Mouse (Mus musculus) thymus, postnatal 14 days (tissue): ENCODE measurements around the gene Tmem136.
"Not testable (repeated sequence)": the region's sequence is repeated elsewhere in the genome, so short reads cannot be mapped to it uniquely, and the experiment has no call there.

ENCODE experiments used
- DNase-seq: peaks from one replicate; pipeline ENCODE4 v3.0.0; 2021

Tmem136 gene

DNA sequence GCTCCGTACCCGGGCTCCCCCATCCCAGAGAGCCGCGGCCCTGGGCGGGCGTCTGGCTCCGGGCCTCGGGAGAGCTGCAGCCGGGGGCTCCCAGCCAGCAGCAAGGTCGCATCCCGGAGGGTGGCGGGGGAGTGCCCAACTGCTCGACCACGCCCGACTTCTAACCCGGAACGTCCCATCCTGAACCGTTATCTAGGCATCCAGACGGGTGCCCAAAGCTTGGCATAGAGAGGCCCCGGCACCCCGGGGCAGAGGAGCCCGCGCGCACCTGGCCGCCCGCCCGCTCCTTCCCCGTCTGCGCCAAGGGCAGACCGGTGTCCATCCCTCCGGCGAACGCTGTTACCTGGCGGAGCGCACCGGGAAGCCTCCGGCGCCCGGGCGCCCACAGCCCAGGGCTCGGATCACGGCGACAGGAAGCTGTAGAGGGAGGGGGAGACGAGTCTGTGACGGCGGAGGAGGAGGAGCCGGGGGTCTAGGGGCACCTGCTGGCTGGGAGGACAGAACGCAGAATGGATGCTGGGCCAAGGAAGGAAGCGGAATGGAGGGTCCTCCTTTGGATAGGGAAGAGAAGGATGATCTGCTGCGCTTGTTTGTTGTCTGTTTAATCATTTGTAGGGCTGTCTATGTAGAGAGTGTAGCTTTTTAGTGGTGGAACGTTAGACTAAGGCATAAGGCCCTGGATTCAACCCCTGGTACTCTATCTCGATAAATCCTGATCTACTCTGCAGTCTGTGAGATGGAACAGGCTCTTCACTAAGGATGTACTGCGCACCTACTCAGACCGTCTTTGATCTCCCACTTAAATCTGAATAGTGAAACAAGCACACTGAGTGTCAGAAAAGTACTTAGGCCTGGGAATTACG, at the start of gene Tmem136:
Gene Tmem136 (minus strand): TSS at position 437 of the 863 bp plus-strand sequence.
- peak; percentile 26 for DNase-seq

DNA sequence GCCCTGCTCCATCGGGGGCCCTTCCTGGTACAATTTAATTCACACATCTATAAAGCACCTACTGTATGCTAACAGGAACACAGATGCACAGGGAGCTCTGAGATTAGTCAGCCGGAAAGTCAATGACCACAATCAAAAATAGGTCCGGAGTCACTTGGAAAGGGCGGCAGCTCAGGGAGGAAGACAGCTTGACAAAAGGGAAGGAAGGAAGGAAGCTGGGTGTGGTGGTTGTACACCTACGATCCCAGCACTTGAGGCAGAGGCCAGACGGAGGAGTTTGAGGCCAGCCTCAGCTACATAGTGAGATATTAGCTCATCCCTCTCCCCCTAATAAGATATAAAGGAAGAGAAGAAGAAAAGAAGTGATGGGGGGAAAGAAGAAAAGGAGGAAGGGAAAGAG, 39.6 kb upstream of the Tmem136 start:
- no peak for DNase-seq

DNA sequence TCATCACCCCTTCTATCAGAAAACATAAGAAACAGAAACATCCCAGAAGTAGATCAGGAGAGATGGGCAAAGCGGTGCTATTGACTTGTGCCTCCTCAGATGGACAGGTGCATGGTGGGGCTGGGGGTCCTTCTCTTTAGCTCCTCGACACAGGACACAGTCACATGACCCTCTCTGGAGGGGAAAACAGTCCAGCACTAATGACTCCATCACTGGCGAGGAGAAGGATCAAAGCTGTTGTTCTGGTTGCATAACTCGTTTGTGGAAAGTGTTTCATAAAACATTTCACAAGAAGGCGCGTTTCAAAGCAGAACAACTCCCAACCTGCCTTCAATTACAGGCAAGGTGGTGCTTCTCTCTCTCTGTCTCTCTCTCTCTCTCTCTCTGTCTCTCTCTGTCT, 35.4 kb upstream of the Tmem136 start:
- DNase-seq: no peak

DNA sequence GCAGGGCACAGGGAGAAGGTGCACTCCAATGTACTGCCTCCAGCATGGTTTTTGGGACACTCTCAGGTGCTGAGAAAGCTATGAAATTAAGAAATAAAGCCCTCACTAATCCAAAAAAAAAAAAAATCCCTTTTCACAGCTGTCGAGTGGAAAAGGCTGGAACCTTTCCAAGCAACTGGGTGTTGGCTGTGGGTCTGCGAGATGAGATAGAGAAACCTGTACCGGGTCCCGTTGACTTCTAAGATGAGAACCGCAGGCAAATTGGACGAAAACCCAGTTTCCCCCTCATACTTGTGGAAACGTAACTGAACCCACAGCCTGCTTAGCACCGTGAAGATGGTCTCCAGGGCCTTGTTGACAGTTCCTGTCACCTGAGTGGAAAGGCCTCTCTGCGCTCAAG, 34.6 kb upstream of the Tmem136 start:
- DNase-seq: no peak

DNA sequence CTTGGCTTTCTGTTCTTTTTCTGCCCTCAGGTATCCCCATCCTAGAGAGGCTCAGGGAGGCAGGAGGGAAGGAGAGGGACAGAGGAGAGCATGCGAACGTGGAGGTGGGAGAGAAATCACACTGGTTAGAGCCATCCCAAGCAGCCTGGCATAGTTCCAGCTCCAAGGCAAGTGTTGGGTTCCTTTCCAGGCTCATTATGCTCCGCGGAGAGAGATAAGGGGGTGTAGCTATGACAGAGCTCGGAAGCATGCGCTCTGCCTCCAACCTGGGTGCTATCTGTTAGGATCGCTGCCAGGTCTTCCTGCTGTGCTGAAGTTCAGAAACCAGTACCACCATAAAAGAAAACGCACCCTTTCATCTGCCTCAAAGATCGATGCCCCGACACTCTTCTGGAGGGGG, 33.7 kb upstream of the Tmem136 start:
- DNase-seq: no peak

DNA sequence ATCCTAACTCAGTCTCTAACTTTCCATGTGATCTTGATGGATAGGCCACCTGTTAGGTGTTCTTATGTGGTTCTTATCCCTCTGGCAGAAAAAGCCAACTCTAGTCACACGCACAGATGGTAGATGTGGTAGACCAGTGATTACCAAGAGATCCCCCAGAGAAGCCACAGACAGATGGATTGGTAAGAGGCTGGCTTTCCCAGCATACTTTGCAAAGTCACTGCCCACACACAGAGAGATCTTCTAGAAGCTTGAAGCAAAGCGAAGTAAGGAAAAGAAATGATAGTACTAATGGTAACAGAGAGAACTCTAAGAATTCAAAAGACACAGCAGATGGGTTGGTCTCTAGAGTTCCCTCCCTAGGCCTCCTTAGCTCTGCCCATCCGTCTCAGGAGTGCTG, 33.1 kb upstream of the Tmem136 start:
- DNase-seq: no peak

DNA sequence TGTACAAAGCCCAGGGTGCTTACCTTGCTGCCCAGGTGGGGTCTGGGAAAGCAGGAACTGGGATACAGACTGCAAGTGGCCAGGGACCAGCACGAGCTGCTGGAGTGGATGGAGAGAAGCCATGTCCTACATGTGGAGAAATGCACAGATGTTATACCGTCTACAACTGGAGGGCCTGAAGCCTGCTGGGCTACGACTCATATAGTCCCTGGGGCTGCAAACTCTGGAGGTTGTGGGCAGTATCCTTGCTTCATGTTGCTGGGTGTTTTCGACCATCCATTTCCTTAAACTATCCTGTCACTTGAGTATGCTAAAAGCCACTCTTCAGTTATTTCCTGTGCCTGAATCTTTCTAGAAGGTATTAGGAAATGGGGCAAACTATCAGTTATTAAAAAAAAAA, 28.8 kb upstream of the Tmem136 start:
- DNase-seq: no peak

DNA sequence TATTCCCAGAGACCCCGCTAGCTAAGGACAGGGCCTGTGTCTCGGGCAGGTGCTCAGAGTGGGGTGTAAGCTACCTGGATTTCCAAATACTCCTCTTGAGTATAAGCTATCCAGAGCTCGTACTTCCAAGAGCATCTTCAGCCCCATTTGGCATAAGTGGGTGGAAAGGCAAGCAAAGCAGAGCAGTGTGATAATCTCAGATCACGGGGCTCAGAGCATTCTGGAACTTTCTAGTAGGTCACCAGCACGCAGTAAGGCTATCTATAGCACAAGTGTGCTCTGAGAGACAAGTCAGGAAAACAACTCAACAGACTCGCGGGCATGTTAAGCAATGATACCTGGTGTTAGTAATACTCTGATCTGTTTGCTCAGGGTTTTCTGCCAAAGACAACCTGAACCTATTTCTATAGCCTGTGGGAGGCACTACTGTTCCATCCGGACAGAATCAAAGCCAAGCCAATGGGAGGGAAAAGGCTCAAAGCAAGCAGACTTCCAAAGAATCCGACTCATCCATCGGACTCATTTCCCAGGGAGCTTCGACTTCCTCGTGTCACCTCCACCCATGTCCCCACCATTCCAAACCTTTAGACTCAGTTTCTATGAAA, 27.9 kb upstream of the Tmem136 start:
- DNase-seq: no peak

DNA sequence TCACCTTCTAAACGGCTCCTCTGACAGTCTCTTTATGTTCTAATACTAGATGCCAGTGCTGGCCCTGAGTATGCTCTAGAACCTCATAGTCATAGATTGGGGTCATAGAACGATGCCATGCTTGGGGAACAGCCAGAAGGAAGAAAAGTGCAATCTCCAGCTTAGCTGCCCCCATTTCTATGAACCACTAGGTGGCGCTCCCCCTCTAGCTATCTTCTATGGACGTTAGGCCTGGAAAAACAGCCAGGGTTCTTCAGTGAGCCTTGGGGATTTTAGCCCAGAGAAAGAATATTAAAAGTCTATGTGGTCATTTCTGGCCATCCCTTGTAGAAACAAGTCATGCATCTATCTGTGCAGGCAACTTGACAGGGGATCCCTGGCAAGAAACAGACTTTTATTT, 25.5 kb upstream of the Tmem136 start:
- peak; percentile 41 for DNase-seq

DNA sequence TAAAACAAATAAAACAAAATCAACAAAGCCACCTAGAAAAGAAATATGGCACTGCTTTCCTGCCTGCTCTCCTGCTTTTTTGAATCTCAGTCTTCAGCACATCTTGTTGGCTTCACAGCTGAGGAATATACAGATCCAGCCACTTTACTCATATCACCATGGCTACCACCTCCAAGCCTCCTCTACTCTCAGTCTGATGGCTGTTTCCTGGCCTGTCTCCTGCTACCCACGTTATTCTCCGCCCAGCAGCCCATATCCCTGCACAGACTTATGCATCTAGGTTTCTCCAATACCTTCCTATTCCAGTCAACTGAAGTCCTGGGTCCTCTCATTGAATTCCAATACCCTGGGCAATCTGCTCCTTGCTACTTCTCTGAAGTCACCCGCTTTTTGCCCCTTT, 17.2 kb upstream of the Tmem136 start:
- DNase-seq: no peak

DNA sequence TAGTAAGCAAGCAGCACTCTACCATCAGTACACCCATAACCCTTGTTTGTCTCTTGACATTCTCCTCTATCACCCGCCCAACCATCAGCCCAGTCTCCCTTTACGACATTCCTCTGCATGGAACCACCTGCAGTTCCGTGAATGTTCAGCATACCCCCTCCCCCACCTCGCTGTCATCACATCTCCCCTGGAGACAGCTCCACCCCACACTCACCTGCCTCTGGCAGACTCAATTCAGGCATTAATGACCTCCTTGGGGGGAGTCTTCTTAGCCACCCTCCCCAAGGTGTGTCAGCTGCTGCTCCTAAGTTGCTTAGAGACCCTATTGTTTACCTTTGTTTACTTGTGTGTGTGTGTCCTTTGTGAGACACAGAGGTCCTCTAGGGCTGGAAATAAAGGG, 16.0 kb upstream of the Tmem136 start:
- DNase-seq: no peak

DNA sequence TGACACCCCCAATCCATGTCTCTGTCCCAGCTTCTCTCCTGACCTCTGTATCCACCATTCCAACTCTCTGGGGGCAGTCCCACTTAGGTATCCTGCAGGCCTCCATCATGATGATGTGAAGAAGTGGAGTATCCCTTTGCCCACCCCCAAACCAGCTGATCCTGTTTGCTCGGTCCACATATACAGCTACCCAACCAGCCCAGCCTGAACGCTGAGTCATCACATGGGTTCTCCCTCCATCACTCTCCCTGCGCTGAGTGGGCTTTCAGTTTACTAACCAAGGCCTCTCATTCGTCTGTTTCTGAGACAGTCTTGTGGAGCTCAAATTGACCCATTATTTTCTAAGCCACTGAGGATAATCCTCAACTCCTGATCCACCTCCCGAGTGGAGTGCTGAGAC, 15.6 kb upstream of the Tmem136 start:
- no peak for DNase-seq

DNA sequence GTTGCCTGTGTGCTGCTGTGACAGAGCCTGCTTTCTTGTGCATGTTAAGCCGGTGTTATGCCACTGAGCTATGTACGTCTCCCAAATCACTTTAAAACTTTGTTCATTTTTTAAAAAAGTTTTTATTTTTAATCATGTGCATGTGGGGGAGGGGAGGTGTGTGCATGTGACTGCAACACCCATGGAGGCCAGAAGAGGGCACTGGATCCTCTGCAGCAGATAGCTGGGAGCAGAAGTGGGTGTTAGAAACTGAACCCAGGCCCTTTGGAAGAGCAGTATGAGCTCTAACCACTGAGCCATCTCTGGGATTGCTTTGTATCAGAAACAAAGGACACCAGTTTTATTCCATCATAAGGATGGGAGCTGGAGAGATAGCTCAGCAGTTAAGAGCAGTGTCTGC, 14.3 kb upstream of the Tmem136 start:
- no peak for DNase-seq

DNA sequence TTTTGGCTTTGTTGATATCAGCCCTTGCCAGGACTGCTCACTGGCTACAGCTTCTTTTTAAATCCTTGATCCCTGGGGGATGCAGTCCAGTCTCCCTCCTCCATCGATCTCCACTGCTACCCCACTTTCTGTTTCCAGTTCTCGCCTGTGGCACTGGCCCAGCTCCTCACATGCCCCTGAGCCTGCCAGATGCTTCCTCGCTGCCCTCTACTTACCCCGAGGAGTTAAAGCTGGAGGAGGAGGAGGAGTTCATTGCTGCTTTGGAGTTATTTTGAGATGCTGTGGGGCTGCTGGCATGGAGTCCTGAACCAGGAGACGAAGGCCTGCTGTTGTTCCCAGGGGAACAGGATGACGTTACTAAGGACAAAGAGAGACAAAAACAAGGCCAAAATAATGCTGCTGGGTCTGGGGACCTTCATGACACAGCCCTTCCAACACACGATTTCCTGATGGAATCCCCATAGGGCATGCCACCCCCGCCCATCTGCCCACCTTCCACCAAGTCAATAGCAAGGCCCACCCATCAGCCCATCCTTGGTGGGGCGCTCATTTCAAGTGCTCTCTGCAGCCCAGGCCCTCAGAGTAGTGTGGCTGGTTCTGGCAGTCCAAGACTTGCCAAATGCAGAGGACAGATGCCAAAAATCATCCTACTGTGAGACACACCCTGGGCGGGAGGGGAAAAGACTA, 10.9 kb upstream of the Tmem136 start:
- no peak for DNase-seq

DNA sequence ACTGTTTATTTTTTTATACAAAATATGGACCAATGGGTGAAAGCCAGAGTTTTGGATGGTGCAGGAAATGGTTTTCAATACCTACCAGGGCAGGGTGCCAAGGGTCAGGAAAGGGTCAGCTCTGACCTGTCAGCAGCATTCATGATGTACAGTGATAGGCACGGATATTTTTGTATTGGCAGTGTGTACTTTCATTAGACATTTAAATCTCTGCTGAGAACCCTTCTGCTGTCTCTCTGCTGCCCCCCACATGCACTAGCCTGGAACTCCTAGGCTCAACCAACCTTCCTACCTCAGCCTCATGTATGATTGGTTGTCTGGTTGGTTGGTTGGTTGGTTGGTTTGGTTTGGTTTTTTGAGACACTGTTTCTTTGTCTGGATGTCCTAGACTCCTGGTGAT, 6.0 kb upstream of the Tmem136 start:
- DNase-seq: no peak

DNA sequence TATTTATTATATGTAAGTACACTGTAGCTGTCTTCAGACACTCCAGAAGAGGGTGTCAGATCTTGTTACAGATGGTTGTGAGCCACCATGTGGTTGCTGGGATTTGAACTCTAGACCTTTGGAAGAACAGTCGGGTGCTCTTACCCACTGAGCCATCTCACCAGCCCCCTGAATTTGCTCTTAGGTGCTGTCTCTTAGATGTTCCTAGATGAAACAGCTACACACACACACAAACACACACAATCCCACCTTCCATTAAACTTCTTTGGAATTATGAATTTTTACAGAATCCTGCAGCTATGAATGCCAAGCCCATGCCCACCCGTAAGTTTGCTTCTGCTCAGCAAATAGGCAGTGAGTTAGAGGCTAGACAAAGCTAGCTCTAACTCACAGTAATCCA, 5.6 kb upstream of the Tmem136 start:
- not testable (repeated sequence) for DNase-seq

DNA sequence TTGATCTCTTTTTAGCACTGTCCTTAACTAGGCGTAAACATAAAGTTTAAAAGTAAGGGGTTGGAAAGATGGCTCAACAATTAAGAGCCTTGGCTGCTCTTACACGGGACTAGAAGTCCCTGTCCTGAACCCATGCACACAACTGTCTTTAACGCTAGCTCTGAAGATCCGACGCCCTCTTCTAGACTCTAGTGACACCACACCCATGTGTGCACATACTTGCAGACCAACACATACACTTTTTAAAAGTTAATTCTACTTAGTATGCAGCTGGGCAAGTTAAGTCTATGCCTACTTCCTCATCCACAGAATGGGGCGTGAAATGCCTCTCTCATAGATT, 597 bp upstream of the Tmem136 start:
- DNase-seq: no peak

DNA sequence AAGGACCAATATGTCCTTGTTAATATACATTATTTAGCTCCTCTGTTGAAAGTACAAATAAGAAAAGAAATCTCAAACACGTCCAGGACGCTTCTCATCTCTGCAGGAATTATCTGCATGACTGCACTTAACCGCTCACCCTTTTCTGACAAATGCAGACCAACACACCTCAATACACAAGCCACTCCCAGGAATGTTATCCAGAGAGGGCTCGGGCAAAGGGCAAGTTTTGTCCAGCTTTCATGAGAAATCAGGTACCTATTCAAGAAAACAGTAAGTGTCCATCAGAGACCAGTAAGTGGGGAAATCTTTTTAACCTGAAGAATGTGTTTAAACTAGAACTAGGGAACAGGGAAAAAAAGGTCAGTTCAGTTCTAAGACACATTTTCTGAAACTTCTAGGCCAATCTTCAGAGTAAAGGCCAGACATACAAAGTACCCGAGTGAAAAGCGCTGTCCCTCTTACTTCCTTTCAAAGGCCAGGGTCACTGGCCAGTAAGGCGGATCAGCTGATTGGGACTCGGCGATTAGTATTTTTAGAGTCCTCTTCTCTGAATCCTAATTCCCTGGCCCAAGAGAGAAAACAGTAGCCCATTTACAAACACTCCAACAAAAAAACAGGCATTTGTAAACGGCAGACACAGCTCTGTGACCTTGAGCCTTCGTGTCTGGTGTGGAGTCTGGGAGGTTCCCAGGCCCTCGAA, 788 bp downstream of the Tmem136 start:
- DNase-seq: no peak

DNA sequence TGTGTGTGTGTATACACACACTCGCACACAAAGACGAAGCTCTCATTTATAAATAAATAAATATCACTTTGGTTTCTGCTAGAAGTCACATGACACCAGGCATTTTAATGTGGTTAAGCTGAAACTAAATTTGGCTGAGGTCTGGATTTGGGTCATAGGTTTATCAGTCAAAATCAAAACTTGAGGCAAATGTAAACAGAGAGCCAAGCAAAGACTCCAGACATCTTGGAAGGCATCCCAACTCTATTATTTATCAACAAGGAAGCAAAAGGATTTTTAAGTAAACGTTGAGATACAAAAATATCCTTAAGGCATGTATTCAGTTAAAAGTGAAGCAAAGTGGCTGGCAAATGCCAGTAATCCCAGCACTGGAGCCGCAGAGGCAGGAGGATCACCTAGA, 1.5 kb downstream of the Tmem136 start:
- no peak for DNase-seq

DNA sequence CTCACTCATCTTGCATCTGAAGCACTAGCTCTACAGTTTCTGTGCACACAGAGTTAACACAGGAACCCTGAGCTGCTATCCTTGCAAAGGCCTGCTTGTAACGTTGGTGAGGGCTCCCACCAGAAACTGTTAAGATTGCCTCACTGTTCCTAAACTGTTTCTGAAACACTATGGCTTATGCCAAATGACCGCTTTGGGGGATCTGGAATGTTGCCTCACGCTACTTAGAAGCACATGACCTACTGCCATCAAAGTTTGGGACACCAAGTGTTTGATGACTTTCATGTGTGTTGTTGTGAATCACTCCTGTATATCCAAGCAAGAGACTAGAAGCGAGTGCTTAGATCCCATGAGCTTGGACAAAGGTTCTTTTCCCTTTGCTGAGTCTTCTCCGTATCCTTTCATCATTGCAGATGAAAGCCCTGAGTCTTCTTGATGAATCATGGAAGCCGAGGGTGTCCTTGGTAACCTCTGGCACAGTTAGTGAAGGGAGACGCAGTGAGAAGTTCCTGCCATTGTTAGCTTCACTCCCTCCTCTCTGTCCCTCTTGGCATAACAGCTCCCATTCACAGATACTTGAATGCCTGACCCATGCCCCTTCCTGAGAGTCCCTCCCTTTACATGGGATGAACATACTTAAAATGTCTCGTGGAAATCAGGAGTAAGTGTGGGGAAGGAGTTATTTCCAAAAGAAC, 5.9 kb downstream of the Tmem136 start:
- no peak for DNase-seq

DNA sequence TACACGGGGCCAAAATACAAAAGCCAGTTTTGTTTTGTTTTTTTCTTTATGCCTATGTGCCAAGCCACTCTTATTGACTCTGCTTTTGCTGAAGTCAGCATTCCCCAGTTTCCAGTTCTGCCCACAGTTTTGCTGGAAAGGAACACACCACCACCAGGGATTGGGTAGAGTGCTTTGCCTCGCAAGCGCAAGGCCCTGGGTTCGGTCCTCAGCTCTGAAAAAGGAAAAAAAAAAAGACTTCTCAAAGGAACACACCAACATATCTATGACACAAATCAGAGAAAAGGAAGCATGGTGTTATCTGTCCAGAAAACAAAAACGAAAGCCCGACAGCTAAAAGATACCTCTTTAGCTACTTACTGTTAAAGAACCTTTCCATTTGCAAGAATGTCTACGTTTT, 7.2 kb downstream of the Tmem136 start:
- DNase-seq: no peak

DNA sequence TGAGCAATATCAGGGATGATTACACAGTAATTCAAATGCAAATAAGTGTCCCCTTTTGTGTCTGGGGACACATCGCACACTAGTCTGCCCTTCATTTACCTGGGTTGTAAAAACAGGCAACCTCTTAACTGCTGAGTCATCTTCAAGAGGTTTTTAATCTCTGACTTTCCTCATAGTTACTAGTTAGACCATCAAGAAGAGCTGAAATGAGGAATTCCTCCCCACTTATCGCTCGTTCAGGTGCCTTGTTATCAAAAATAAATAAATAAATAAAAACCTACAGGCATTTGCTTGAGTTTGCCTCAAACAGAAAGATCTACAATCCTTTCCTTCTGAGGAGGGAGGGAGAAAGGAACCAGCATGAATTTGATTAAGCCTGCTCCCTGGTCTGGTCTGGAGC, 7.6 kb downstream of the Tmem136 start:
- DNase-seq: no peak

DNA sequence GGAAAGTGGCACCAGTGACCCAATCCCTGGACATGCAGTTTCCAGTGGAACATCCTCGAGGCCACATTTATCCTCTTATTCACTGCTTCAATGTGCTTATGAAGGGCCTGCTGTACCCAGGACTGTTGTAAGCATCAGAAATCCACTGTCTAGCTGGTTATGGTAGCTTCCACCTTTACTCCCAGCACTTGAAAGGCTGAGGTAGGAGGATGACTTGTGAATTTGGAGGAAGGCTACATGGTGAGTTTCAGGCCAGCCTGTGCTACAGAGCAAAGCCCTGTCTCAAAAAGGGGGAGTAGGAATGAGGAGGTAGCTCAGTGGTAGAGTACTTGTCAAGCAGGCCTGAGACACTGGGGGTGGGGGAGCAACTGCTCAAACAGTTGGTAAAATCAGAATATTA, 8.3 kb downstream of the Tmem136 start:
- DNase-seq: no peak
